Mouse (Mus musculus): Measurements from ENCODE around the gene Nptxr.

GRCm38 (mm10) chr15:79845986-79846385 is 41.4 kb upstream of the Nptxr start:
- TF ChIP-seq CTCF (IDR thresholded peaks at IDR 0.05; ENCODE audit: extremely low read depth, insufficient read length, insufficient replicate concordance, low read depth, low read length), result no peak
- TF ChIP-seq POLR2A (IDR thresholded peaks at IDR 0.05; ENCODE audit: low read depth, low read length), result no peak
